Comparison of ENCODE assay signal across 33 mouse cellular contexts in genomic region chr3:54964948-54965506, GRCm38 (mm10). TPM values are rescaled to one million over a fixed set of nuclear protein-coding genes. Genes with fewer than 3 reads are reported as not detected.
A peak's percentile ranks its signal among the peaks of the same experiment; 100 is the strongest.
DNase-seq lines count a peak whose midpoint lies in the region; ATAC-seq and TF ChIP-seq lines count a peak whose summit lies in the region.
"Had no signal": no experiment of that assay in that cellular context is flagged by ENCODE, and none has a peak within 500 bp of the region (broad histone marks: within the 10 kb centered on the region; RNA-seq: fewer than 3 reads in every experiment).

No protein-coding gene starts in this region.

- no peaks in the 10 kb centered on the region for H3K9me3 ChIP-seq in neural tube, embryonic 13.5 days
- H3K9me3 ChIP-seq in forebrain, embryonic 14.5 days (replicated peaks; ENCODE audit: control insufficient read depth, low read length) = no peaks in the 10 kb centered on the region
- H3K9me3 ChIP-seq in hindbrain, embryonic 15.5 days = no peaks in the 10 kb centered on the region
- H3K9me3 ChIP-seq: embryonic facial prominence, embryonic 13.5 days; heart, embryonic 12.5 days; kidney, embryonic 15.5 days; limb, embryonic 10.5 days; limb, embryonic 15.5 days; neural tube, embryonic 12.5 days had no signal

- peak overlapping the region; percentile 4; the same call in 1 of the 2 replicates for H3K27ac ChIP-seq in layer of hippocampus, adult 2 months
- H3K27ac ChIP-seq in neural tube, embryonic 13.5 days (replicated peaks) = peak overlapping the region; percentile 23; the same call in 1 of the 2 replicates
- peak overlapping the region; percentile 2; the same call in 1 of the 2 replicates for H3K27ac ChIP-seq in forebrain, embryonic 14.5 days (ENCODE audit: low read depth, low read length)
- peak overlapping the region; percentile 7; the same call in 1 of the 2 replicates for H3K27ac ChIP-seq in hindbrain, embryonic 15.5 days (replicated peaks)
- H3K27ac ChIP-seq: embryonic facial prominence, embryonic 13.5 days; kidney, embryonic 15.5 days; limb, embryonic 10.5 days; limb, embryonic 15.5 days; liver, embryonic 14.5 days; macrophage; neural tube, embryonic 12.5 days had no signal

- peaks cover 9% of the 10 kb centered on the region for H3K4me1 ChIP-seq in neural tube, embryonic 13.5 days (replicated peaks)
- H3K4me1 ChIP-seq in forebrain, embryonic 14.5 days (ENCODE audit: control insufficient read depth, insufficient read depth, low read length) = peaks cover 11% of the 10 kb centered on the region
- peaks cover 5% of the 10 kb centered on the region; the same call in 1 of the 2 replicates for H3K4me1 ChIP-seq in hindbrain, embryonic 15.5 days (replicated peaks)
- H3K4me1 ChIP-seq: heart, embryonic 12.5 days; kidney, embryonic 15.5 days; limb, embryonic 10.5 days; limb, embryonic 15.5 days; neural tube, embryonic 12.5 days had no signal

- ATAC-seq in neural tube, embryonic 13.5 days (ENCODE audit: low read depth) = no peak
- peak; percentile 77 for ATAC-seq in forebrain, embryonic 14.5 days
- no peak for ATAC-seq in hindbrain, embryonic 15.5 days (ENCODE audit: low FRiP score, low read depth)
- ATAC-seq: CD4-positive, CD25-positive, alpha-beta regulatory T cell, adult 4 months had no signal

- H3K27me3 ChIP-seq in neural tube, embryonic 13.5 days = no peaks in the 10 kb centered on the region
- no peaks in the 10 kb centered on the region for H3K27me3 ChIP-seq in forebrain, embryonic 14.5 days (replicated peaks; ENCODE audit: control insufficient read depth, insufficient read depth, low read length)
- H3K27me3 ChIP-seq in hindbrain, embryonic 15.5 days = no peaks in the 10 kb centered on the region
- H3K27me3 ChIP-seq: embryonic facial prominence, embryonic 13.5 days; heart, embryonic 12.5 days; kidney, embryonic 15.5 days; limb, embryonic 15.5 days; neural tube, embryonic 12.5 days had no signal

- DNase-seq in layer of hippocampus, adult 2 months (ENCODE audit: low spot score in 2 of 2) = no peak
- no peak for DNase-seq in layer of hippocampus, postnatal 36 days
- DNase-seq in neural tube, embryonic 10.5 days (ENCODE audit: extremely low spot score, low spot score) = no peak
- DNase-seq in forebrain, embryonic 14.5 days (ENCODE audit: low spot score) = peak; percentile 48
- DNase-seq in kidney, postnatal 10 days = no peak
- no peak for DNase-seq in adrenal gland, adult (ENCODE audit: inconsistent age in 2 of 2, low spot score in 1 of 2)
- DNase-seq: adrenal gland, postnatal 25 days; cerebellum, adult 18-20 months; cerebellum, postnatal 10 days; gastrocnemius, postnatal 14 days; heart, postnatal 4 days; kidney, adult 18-20 months; kidney, postnatal 4 days; lung, adult 2 months; lung, postnatal 10 days; thymus, postnatal 4 days had no signal

- H3K4me2 ChIP-seq in neural tube, embryonic 13.5 days = no peak overlapping the region
- peak overlapping the region; percentile 2; the same call in 1 of the 2 replicates for H3K4me2 ChIP-seq in forebrain, embryonic 14.5 days (ENCODE audit: low read length)
- H3K4me2 ChIP-seq in hindbrain, embryonic 15.5 days = no peak overlapping the region
- H3K4me2 ChIP-seq: embryonic facial prominence, embryonic 13.5 days; heart, embryonic 12.5 days; kidney, embryonic 15.5 days; limb, embryonic 15.5 days; neural tube, embryonic 12.5 days had no signal

- no peak overlapping the region for H3K4me3 ChIP-seq in layer of hippocampus, adult 2 months
- no peak overlapping the region for H3K4me3 ChIP-seq in neural tube, embryonic 13.5 days
- no peak overlapping the region for H3K4me3 ChIP-seq in forebrain, embryonic 14.5 days (ENCODE audit: low read depth, low read length)
- no peak overlapping the region for H3K4me3 ChIP-seq in hindbrain, embryonic 15.5 days
- H3K4me3 ChIP-seq: embryonic facial prominence, embryonic 13.5 days; heart, embryonic 12.5 days; kidney, embryonic 15.5 days; limb, embryonic 10.5 days; limb, embryonic 15.5 days; neural tube, embryonic 12.5 days had no signal

- TF ChIP-seq CTCF in layer of hippocampus, adult 2 months (conservative IDR thresholded peaks at IDR 0.05) = no peak

- no peaks in the 10 kb centered on the region for H3K36me3 ChIP-seq in neural tube, embryonic 13.5 days
- no peaks in the 10 kb centered on the region for H3K36me3 ChIP-seq in forebrain, embryonic 14.5 days (ENCODE audit: control insufficient read depth, insufficient read depth, low read length)
- no peaks in the 10 kb centered on the region for H3K36me3 ChIP-seq in hindbrain, embryonic 15.5 days
- H3K36me3 ChIP-seq: embryonic facial prominence, embryonic 13.5 days; heart, embryonic 12.5 days; kidney, embryonic 15.5 days; limb, embryonic 10.5 days; limb, embryonic 15.5 days; neural tube, embryonic 12.5 days had no signal

- H3K9ac ChIP-seq in neural tube, embryonic 13.5 days = no peak overlapping the region
- no peak overlapping the region for H3K9ac ChIP-seq in forebrain, embryonic 14.5 days (ENCODE audit: low read length)
- H3K9ac ChIP-seq in hindbrain, embryonic 15.5 days = no peak overlapping the region
- H3K9ac ChIP-seq: embryonic facial prominence, embryonic 13.5 days; heart, embryonic 12.5 days; kidney, embryonic 15.5 days; limb, embryonic 15.5 days; liver, embryonic 14.5 days; neural tube, embryonic 12.5 days had no signal

- WGBS in neural tube, embryonic 13.5 days = 40% methylated on average over 3 of the region's 3 CpGs
- WGBS in forebrain, embryonic 14.5 days = 7% methylated on average over 3 of the region's 3 CpGs
- WGBS in hindbrain, embryonic 15.5 days = 13% methylated on average over 3 of the region's 3 CpGs

RNA-seq across cellular contexts. Expression of gene Sertm1, which starts 49.3 kb away (rescaled TPM):
- total RNA-seq in layer of hippocampus, adult 2 months (2021) = 10 to 100 TPM; 83.1 to 83.2 TPM
- 10 to 100 TPM; 80.4 to 82.3 TPM for total RNA-seq in layer of hippocampus, postnatal 36 days (2021)
- 0.63 and 0.95 TPM in 2 replicates for polyA plus RNA-seq in neural tube, embryonic 13.5 days (2015; fragmentation: Nextera tagmentation; extraction: Ambion mirVana)
- polyA plus RNA-seq in forebrain, embryonic 14.5 days (2014; fragmentation: Nextera tagmentation; extraction: Ambion mirVana) = 1.4 and 1.5 TPM in 2 replicates
- polyA plus RNA-seq in hindbrain, embryonic 15.5 days (2015; fragmentation: Nextera tagmentation; extraction: Ambion mirVana) = 1.2 and 1.4 TPM in 2 replicates
- total RNA-seq: adrenal gland, adult 18-20 months; adrenal gland, postnatal 25 days; common myeloid progenitor, adult 5-6 weeks; gastrocnemius, postnatal 14 days; granulocyte monocyte progenitor cell, adult 5-6 weeks; megakaryocyte-erythroid progenitor cell, adult 5-6 weeks had no signal
- polyA plus RNA-seq: CD4-positive, CD25-positive, alpha-beta regulatory T cell, adult 4 months; limb, embryonic 10.5 days; lung, adult 2 months; macrophage; stomach, embryonic 14.5 days; thymus, postnatal 0 days had no signal
